Mouse (Mus musculus): ENCODE measurements around the gene Mt1. TPM values are rescaled to one million over a fixed set of nuclear protein-coding genes. Genes with fewer than 3 reads are reported as not detected.
"Not testable (repeated sequence)": the region's sequence is repeated elsewhere in the genome, so short reads cannot be mapped to it uniquely, and the experiment has no call there.

The Mt1 gene
- polyA plus RNA-seq (2012; rRNA removed): 325 and 535 TPM in 2 replicates

- Histone ChIP-seq H3K36me3 (ENCODE audit: control insufficient read depth, insufficient read depth, low read length) (no peaks in the 10 kb centered on the region), H3K27ac (ENCODE audit: insufficient read depth, low read length) (peak within 1 kb of the TSS; percentile 34; the same call in 1 of the 2 replicates), H3K27me3 (ENCODE audit: control insufficient read depth, insufficient read depth, low read length) (0 out of 2 replicates have a peak, but pooled peaks cover 2% of the 10 kb centered on the region), H3K4me3 (ENCODE audit: extremely low read depth, insufficient read depth, insufficient read length) (peak within 1 kb of the TSS; percentile 53), H3K4me1 (ENCODE audit: control insufficient read depth, insufficient read depth, insufficient read length) (peaks cover 5% of the 10 kb centered on the region)
- TF ChIP-seq CTCF (IDR thresholded peaks at IDR 0.05; ENCODE audit: extremely low read depth, insufficient read depth, insufficient read length, insufficient replicate concordance) (no peak), POLR2A (IDR thresholded peaks at IDR 0.05; ENCODE audit: low read depth, low read length) (peak; percentile 30; the same call in 1 of the 2 replicates)
- under 1% methylated on average over 50 of the region's 50 CpGs for WGBS
- DNase-seq (ENCODE audit: low read depth in 1 of 2, low spot score in 2 of 2): peak; percentile 27 to 40
Measured at GRCm38 (mm10) chr8:94178857-94179712, at the start of gene Mt1. Gene Mt1, plus strand, starts transcription at chr8:94179082.

GRCm38 (mm10) chr8:94129133-94129789 is 49.6 kb upstream of the Mt1 start:
- Histone ChIP-seq H3K27me3 (ENCODE audit: control insufficient read depth, insufficient read depth, low read length) (no peaks in the 10 kb centered on the region), H3K36me3 (ENCODE audit: control insufficient read depth, insufficient read depth, low read length) (no peaks in the 10 kb centered on the region), H3K4me3 (ENCODE audit: extremely low read depth, insufficient read depth, insufficient read length) (no peak overlapping the region), H3K4me1 (ENCODE audit: control insufficient read depth, insufficient read depth, insufficient read length) (no peaks in the 10 kb centered on the region), H3K27ac (ENCODE audit: insufficient read depth, low read length) (no peak overlapping the region)
- 93% methylated on average over 6 of the region's 6 CpGs for WGBS
- TF ChIP-seq POLR2A (IDR thresholded peaks at IDR 0.05; ENCODE audit: low read depth, low read length) (no peak), CTCF (IDR thresholded peaks at IDR 0.05; ENCODE audit: extremely low read depth, insufficient read depth, insufficient read length, insufficient replicate concordance) (no peak)
- no peak for DNase-seq (ENCODE audit: low read depth in 1 of 2, low spot score in 2 of 2)

- H3K27ac ChIP-seq (ENCODE audit: insufficient read depth, low read length): no peak overlapping the region
- no peaks in the 10 kb centered on the region for H3K4me1 ChIP-seq (ENCODE audit: control insufficient read depth, insufficient read depth, insufficient read length)
- 90% methylated on average over 4 of the region's 4 CpGs for WGBS
- H3K36me3 ChIP-seq (ENCODE audit: control insufficient read depth, insufficient read depth, low read length): no peaks in the 10 kb centered on the region
- no peak for DNase-seq (ENCODE audit: low read depth in 1 of 2, low spot score in 2 of 2)
- no peak overlapping the region for H3K4me3 ChIP-seq (ENCODE audit: extremely low read depth, insufficient read depth, insufficient read length)
- H3K27me3 ChIP-seq (ENCODE audit: control insufficient read depth, insufficient read depth, low read length): no peaks in the 10 kb centered on the region
- no peak for TF ChIP-seq POLR2A (IDR thresholded peaks at IDR 0.05; ENCODE audit: low read depth, low read length)
- TF ChIP-seq CTCF (IDR thresholded peaks at IDR 0.05; ENCODE audit: extremely low read depth, insufficient read depth, insufficient read length, insufficient replicate concordance): no peak
Measured at GRCm38 (mm10) chr8:94130126-94130525, 48.8 kb upstream of the Mt1 start.

GRCm38 (mm10) chr8:94132096-94132495 is 46.8 kb upstream of the Mt1 start:
- no peaks in the 10 kb centered on the region for H3K27me3 ChIP-seq (ENCODE audit: control insufficient read depth, insufficient read depth, low read length)

GRCm38 (mm10) chr8:94134601-94135000 is 44.3 kb upstream of the Mt1 start:
- H3K27ac ChIP-seq (ENCODE audit: insufficient read depth, low read length); H3K36me3 ChIP-seq (ENCODE audit: control insufficient read depth, insufficient read depth, low read length); DNase-seq (ENCODE audit: low read depth in 1 of 2, low spot score in 2 of 2); H3K4me3 ChIP-seq (ENCODE audit: extremely low read depth, insufficient read depth, insufficient read length); H3K27me3 ChIP-seq (ENCODE audit: control insufficient read depth, insufficient read depth, low read length); H3K4me1 ChIP-seq (ENCODE audit: control insufficient read depth, insufficient read depth, insufficient read length): not testable (repeated sequence)
- 24% methylated on average over 3 of the region's 3 CpGs for WGBS

More at GRCm38 (mm10) chr8:94132096-94132495, 46.8 kb upstream of the Mt1 start:
- no peak overlapping the region for H3K4me3 ChIP-seq (ENCODE audit: extremely low read depth, insufficient read depth, insufficient read length)
- TF ChIP-seq POLR2A (IDR thresholded peaks at IDR 0.05; ENCODE audit: low read depth, low read length) (no peak), CTCF (IDR thresholded peaks at IDR 0.05; ENCODE audit: extremely low read depth, insufficient read depth, insufficient read length, insufficient replicate concordance) (no peak)
- no peak overlapping the region for H3K27ac ChIP-seq (ENCODE audit: insufficient read depth, low read length)
- DNase-seq (ENCODE audit: low read depth in 1 of 2, low spot score in 2 of 2): no peak
- no peaks in the 10 kb centered on the region for H3K36me3 ChIP-seq (ENCODE audit: control insufficient read depth, insufficient read depth, low read length)
- H3K4me1 ChIP-seq (ENCODE audit: control insufficient read depth, insufficient read depth, insufficient read length): no peaks in the 10 kb centered on the region
- 31% methylated on average over 5 of the region's 5 CpGs for WGBS

- Histone ChIP-seq H3K27ac (ENCODE audit: insufficient read depth, low read length) (no peak overlapping the region), H3K27me3 (ENCODE audit: control insufficient read depth, insufficient read depth, low read length) (no peaks in the 10 kb centered on the region), H3K36me3 (ENCODE audit: control insufficient read depth, insufficient read depth, low read length) (no peaks in the 10 kb centered on the region), H3K4me3 (ENCODE audit: extremely low read depth, insufficient read depth, insufficient read length) (no peak overlapping the region), H3K4me1 (ENCODE audit: control insufficient read depth, insufficient read depth, insufficient read length) (no peaks in the 10 kb centered on the region)
- no peak for DNase-seq (ENCODE audit: low read depth in 1 of 2, low spot score in 2 of 2)
- WGBS: 82% methylated on average over 6 of the region's 6 CpGs
- no peak for TF ChIP-seq CTCF (IDR thresholded peaks at IDR 0.05; ENCODE audit: extremely low read depth, insufficient read depth, insufficient read length, insufficient replicate concordance)
- TF ChIP-seq POLR2A (IDR thresholded peaks at IDR 0.05; ENCODE audit: low read depth, low read length): no peak
Measured at GRCm38 (mm10) chr8:94135556-94135955, 43.3 kb upstream of the Mt1 start.

- TF ChIP-seq CTCF (IDR thresholded peaks at IDR 0.05; ENCODE audit: extremely low read depth, insufficient read depth, insufficient read length, insufficient replicate concordance): no peak
- TF ChIP-seq POLR2A (IDR thresholded peaks at IDR 0.05; ENCODE audit: low read depth, low read length): no peak
- Histone ChIP-seq H3K36me3 (ENCODE audit: control insufficient read depth, insufficient read depth, low read length) (no peaks in the 10 kb centered on the region), H3K27me3 (ENCODE audit: control insufficient read depth, insufficient read depth, low read length) (no peaks in the 10 kb centered on the region), H3K4me3 (ENCODE audit: extremely low read depth, insufficient read depth, insufficient read length) (no peak overlapping the region), H3K4me1 (ENCODE audit: control insufficient read depth, insufficient read depth, insufficient read length) (no peaks in the 10 kb centered on the region), H3K27ac (ENCODE audit: insufficient read depth, low read length) (no peak overlapping the region)
- 86% methylated on average over 7 of the region's 7 CpGs for WGBS
- no peak for DNase-seq (ENCODE audit: low read depth in 1 of 2, low spot score in 2 of 2)
Measured at GRCm38 (mm10) chr8:94136192-94136591, 42.7 kb upstream of the Mt1 start.
